Mouse (Mus musculus) ZHBTc4 (cell line): ENCODE measurements at regions not wholly inside any gene's neighbourhood (a gene's known extent, or its start where the extent isn't known, plus 50 kb on each side); places are given as distances from the start of the nearest gene placed in this dataset.

ENCODE experiments used
- DNase-seq: peaks from one replicate; pipeline ENCODE4 v3.0.0-alpha.2; 2011; ENCODE audit warnings: low read depth, low spot score

DNA sequence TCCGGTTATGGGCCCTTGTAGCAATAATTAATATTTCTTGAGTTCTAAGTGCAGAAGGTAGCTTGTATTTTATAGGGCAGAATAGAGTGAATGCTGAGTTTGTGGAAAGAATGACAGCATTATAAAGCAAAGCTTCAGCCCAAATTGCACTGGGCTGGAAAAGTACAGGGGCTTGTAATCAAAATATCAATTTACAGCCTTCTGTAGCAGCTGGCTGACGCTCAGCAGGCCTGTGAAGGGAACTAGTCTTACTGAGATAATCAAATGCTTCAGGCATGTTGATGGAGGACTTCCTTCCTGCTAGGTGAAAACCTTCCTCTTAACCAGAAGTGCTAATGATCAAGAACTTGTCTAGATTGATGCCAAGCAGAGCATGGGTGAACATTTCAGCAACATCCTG, 257.9 kb upstream of the Sdr16c6 start:
- no peak for DNase-seq

DNA sequence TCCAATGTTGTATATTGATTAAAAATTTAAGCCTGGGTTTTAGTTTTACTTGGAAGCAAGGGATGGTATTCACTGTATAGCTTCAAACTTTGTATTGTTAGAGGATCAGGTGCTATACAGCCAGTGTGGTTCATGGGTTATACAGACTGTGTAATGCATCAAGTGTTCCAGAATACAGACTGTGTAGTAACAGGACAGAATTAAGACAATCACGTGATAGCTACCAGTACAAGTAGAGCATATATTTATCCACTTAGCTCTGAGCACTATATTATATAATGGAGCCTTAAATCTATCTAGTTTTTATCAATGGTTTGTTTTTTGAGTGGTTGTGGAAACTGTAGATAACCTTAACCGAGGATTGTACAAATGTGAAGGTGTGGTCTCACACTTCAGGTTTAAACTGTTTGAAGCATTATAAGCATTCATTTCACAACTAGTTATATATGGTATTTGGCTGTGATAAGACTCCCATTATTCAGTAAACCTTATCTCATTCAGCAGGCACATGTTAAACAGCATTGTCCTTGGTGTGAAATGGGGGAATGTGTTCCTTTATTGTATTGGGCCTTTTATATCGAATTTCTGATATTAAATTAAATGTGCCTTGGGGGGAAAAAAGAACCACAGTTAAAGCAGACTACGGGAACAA, 256.3 kb upstream of the Sdr16c6 start:
- DNase-seq: no peak

DNA sequence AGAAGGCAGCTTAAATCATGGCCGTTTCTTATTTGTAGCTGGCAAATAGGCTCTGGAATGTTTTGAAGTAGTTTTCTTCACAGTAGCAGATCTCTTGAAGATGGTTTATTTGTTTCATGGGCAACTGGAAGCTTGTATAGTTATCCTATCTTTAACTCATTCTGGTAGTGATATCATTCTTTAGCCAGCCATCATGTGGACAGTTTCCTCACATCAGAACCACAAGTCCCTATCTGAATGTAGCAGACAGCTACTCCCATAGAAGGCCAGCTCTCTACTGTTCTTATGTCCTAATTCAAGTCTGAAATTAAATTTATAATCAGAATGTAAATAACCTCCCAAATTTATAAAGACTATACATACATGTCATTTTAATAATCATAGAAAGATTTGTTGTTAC, 253.8 kb upstream of the Sdr16c6 start:
- DNase-seq: no peak

DNA sequence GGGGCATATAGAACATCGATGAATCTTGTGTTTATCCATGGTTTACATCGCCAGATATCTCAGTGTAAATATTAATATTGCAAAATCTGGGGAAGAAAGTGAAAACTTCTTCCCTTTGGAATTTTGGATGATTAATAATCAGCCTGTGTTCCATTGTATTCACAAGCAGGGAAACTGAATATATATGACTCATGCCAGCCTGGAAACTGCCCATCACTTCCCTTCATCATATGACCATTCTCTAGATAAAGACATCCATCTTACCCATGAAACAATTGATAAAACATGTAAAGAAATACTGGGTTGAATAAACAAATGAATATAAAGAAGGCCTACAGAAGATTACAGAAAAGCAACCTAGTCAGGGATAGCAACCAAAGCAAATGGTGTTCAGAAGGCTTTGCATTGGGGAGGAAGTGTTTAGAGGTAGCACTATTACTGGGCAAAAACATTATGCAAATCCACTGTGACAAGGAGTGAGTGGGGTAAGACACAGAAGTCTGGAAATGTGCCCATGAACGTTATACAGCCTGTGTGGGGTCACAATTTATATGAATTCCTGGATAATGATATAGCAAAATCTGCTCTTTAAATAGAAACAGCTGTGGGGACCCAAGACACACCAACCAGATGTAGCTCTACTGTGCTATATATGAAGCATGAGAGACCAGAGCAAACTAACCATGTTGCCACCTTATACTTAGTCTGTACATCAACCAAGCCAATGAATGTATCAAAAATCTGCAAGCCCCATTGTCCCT, 238.5 kb upstream of the Sdr16c6 start:
- no peak for DNase-seq

DNA sequence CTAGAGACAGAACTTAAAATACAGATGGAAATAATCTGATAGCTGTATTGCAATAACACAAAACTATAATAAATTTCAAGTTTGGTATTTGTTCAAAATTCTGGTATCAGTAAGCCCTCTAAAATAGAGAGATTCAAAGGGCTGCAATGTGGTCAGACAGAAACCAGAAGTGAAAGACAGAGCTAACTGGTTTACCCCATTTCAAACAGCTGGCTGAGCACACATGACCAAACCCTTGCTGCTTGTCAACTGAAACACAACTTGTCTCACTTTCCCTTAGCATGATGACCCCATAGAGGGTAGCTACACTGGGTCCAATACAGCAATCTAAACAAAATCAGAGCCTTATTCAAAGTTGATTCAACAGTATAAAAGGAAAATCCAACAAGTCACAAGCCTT, 234.2 kb upstream of the Sdr16c6 start:
- no peak for DNase-seq

DNA sequence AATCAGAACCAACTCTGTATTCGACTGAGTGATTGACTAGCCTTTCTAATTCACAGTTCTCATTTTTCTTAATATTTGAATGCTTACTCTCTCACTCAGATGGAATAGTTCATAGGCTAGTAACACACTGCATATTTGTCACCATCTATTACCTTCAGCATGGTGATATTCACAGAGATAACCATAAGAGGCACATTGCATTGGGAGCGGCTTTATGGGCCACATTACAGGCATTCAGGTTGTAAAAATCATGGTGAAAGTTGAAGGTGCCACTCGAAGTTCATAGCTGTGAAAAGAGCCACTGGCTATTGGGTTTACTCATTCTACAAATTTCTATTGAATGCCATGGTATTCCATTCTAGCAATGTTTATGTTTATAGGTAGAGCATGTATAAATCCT, 229.6 kb upstream of the Sdr16c6 start:
- no peak for DNase-seq

DNA sequence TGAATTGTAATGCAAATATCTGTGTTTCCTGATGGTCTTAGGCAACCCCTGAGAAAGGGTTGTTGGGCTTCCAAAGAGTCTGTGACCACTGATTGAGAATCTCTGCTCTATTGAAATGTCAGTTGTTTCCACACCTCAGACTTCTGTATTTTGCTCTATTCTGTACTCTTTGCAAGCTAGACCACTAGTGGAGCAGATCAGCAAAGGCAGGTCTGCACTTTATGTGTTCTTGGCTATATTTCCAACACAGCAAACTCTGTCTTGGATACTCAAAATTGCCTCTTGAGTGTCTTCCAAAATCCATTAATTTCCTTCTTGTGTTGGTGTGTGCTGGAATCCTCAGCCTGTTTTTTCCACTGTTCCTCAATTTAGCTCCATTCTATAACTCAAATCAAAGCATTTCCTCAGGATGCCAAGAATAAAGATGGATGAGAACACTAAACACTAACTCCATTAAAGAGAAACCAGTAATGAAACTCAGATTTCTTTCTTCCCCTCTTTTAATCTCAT, 228.5 kb upstream of the Sdr16c6 start:
- DNase-seq: no peak

DNA sequence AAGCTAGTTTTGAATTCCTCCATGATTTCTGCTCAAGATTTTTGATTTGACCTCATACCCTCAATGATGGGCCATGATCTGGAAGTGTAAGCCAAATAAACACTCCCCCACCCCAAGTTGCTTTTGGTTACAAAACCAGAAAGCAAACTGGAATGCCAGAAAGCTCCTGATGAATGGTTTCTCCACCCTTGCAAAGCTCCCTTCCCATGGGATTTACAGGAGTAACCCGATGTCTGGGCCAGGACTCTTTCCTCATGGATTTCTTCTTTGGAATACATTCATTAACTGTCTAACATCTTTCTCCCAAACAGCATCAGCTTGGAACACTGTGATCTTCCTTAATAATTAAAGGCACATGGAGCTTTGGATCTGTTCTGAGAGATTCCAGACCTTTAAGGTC, 227.3 kb upstream of the Sdr16c6 start:
- DNase-seq: no peak

DNA sequence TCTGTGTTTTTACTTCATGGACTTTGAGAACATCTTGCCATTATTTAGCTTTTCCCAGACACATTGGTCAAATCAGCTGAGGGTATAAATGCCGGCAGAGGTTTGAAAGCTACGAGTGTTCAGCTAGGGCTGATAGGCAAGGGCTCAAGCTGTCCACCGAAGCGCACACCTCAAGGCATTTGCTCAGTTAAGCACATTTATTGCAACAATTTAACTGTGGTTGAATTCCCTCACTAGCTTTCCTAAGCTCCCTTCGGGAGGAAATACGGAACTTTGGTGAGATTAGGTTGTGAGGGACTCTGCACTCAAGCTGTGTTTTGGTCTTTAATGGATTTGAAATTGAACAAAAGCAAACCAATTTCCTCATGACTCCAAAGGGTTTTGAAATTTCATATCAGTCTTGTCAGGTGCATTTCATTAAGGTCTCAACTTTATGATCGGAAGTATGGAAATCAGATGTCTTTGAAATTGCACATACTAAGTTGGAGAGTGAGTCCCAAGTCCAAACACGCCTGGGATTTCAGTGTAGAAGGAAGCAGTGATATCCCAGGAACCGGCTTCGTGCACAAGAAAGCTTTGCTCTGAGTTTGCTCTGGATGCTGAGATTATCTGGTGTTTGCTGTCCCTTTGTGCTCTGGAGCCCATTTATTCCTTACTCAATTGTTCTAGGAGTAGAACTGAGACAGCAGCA, 223.0 kb upstream of the Sdr16c6 start:
- no peak for DNase-seq

DNA sequence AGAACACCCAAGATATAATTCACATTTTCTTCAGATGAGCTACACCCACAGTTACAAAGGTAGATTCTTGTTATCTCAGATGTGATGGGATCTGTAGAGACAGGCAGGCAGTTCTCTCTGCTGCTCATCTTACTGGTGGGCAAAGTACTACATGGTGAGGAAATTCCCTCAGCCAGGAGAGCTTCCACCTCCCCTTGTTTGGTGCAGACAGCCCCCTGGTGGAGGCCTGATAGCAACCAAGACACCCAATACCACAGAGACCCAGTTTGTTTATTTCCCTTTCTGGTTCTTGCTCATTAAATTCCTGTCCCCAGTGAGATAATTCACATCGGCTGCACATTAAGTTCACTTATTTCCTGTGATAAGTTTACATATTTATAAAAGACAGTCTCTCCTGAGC, 222.3 kb upstream of the Sdr16c6 start:
- peak; percentile 70 for DNase-seq

DNA sequence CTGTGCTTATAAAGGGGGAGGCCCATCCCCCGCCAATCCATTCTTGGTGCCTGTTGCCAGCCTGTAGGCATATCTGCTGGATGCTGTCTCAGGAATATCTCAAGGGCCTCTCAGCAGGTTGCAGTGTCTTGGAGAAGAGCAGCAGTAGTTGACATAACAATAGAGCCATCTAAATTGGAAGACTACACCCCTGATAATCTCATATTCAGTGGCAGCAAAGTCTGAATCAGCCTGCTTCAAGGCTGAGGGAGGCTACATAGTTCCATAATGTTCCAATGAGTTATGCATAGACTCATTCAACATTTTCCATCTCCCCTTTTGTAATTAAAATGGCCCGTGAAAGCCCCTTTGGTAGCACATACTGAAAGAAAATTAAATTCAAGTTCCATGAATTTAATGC, 172.3 kb upstream of the Sdr16c6 start:
- DNase-seq: peak; percentile 54

DNA sequence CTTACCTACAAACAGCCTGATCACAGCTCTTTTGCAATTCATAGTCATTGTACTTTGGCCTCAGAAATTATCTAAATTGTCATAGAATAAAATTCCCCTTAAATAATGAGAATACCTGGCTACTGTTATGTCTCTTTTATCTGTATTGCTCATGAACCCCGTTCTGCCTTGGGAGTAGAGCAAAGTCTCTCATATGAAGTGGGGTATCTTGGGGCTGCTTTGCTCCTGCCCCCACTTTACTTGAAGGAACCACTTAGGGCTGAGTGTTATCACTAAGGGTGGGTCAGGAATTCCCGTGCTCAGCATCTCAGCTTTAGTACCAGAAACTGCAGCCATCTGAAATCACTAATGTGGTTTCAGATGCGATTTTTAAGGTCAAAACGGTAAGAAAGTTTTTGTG, 170.3 kb upstream of the Sdr16c6 start:
- DNase-seq: no peak

DNA sequence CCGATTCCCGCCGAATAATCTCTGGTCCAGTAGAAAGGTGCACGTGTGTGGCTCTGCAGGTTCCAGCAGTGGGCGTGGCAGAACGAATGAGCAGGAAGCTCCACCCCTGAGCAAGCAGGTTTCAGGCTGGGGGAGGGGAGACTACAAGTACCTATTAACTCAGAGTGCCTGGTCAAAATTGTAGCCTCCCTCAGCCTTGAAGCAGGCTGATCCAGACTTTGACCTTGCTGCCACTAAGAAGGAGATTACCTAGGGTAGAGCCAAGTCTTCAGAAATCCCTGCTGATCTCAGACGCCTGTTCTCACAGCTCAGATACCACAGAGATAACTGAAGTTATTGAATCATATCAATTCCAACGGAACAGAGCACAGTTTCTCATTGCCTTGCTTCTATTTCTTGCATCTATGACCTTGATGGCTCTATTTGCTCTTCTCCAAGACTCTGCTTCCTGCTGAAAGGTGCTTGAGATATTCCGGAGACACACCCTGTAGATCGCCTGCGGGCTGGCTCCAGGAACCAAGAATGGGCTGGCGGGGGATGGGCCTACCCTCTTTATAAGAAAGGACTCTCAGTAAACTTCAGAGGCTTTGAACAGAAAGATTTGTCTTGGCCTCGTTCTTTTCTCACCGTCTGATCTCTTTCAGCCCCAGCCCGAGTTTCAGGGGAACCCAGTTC, 165.1 kb upstream of the Sdr16c6 start:
- DNase-seq: peak; percentile 95

DNA sequence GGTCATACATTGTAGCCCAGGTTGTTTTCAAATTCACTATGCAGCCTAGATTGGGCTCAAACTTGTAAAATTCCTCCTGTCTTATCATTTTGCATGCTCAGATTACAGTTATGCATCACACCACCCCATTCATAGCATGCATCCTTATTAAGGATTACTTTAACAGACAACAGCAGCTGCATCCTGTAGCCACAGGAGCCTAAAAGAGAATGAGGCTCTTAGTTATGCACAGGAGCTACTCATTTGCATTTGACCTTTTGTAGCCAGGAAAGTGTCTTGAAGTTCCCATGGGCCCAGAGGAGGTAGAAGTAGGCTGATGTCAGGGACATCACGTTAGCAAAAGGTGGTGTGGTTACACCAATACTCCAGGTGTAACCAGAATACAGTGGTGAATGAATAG, 148.9 kb upstream of the Sdr16c6 start:
- peak; percentile 58 for DNase-seq

DNA sequence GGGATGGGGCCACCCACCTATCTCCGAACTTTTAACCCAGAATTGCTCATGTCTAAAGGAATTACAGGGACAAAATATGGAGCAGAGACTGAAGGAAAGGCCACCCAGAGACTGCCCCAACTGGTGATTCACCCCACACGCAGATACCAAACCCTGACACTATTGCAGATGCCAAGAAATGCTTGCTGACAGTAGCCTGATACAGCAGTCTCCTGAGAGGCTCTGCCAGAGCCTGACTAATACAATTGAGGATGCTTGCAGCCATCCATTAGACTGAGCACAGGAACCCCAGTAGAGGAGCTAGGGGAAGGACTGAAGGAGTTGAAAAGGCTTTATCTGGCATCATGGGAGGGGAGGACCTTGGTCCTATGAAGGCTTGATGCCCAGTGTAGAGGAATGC, 142.4 kb upstream of the Sdr16c6 start:
- no peak for DNase-seq

DNA sequence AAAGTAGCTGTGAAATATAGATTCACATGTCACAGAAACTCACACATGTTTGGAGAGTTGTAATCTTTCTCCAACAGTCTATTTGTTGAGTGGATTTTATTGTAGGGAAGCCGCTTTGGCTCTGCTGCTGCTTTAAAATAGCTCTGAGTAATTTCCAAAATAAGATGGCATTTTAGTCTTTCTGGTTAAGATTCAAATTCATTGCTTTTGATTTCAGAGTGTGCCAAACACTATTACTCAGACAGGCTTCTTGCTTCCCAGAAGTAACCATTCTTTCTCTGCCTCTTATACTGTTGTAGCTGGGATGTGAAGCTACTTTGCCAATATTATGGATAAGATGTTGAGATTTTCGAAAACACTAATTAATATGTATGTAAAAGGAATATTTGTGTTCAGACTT, 134.6 kb upstream of the Sdr16c6 start:
- no peak for DNase-seq

DNA sequence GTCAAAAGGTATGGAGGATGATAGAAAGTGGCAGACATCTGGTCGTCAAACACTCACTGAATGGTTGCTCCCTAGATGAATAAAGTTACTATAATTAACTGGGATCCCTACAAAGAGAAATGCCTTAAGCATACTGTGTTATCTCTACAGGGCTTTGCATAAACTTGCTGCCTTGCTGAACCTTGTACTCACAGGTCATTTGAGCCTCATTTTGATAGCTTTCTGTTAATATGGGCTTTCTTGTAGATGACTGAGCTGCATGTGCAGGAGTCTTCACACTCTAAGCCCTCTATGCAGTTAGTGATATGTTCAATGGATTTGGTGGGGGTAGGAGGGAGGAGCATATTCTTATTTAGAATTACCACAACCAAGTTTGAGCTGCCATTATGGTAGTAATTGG, 127.8 kb upstream of the Sdr16c6 start:
- DNase-seq: no peak

DNA sequence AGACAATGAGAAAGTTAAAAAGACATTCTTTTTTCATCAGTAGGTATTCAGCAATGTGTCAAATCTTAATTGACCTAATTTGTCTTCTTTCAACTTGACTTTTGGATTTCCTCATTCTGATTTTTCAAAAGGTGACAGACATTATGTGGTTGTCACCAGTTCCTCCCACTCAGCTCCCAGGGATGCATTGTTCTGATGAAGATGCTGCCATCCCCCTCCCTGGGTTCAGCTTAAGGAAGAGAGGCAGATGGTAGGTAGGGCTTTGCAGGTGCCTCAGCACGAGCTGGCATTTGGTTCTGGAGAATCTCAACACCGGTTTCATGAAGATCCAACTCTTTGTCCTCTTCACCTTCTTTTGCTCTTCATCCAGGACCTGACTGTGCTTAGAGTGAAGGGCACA, 122.0 kb upstream of the Sdr16c6 start:
- no peak for DNase-seq

DNA sequence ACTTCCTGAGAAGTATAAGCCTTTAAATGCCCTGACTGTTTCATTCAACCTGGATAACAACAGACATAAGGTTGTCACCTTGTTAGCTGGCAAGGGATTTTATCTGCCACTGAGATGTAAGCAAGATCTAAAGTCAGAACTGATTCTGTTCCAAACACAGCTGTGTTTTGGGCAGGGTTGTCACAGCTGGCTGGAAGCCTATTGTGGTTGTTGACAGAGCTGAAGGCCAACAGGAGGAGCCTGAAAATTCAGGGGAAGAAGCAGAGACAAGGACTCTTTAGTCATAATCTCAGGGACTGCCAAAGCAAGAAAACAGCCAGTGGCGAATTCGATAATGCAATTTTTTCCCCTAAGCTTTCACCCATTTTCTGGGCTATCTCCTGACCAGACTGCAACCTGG, 118.5 kb upstream of the Sdr16c6 start:
- no peak for DNase-seq

DNA sequence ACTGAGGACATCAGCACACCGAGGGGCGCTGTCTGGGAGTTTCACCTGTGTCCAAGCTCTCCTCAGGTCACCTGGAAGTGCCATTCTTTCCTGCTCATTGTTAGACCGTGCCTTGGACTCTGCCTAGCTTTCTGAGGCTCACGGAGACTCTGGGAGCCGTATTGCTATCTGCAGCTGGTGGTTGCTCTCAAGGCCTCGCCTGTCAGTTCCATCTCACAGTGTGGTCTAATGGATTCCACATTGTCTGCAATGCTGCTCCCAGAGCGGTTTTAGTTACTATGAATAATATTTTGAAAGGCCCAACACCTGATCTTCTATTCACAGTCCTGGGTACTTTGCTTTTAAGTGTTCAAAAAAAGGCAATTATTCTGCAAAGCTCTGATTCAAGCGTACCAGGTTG, 117.9 kb upstream of the Sdr16c6 start:
- no peak for DNase-seq
